8 mouse cellular contexts compared by ENCODE assay signal in the genomic region with DNA sequence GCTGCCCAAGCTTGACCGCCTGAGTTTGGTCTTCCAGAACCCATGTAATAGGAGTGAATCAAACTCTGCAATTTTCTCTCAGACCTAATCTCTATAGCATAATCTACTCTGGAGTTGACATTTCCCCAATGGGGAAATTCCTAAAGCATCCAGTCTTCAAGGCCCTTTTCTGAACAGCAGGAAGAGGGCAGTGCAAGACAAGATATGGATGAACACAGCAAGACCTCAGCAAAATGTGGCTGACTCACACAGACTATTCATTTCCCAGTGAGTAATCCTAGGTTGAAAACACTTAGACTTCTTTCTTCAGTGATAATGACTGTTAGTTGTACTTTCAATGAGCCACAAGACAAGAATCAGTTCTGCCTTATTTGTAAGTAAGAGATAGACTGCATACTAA. TPM values are rescaled to one million over a fixed set of nuclear protein-coding genes. Genes with fewer than 3 reads are reported as not detected.
DNase-seq lines count a peak whose midpoint lies in the region; ATAC-seq lines count a peak whose summit lies in the region.

No protein-coding gene starts in this region.

- 80% methylated on average over 1 of the region's 1 CpGs for WGBS in kidney, embryonic 16.5 days

- peak; percentile 63; the same call in 1 of the 2 replicates for ATAC-seq in kidney, embryonic 16.5 days (ENCODE audit: low FRiP score, low TSS enrichment)
- no peak for ATAC-seq in activated CD4-positive, CD25-positive, alpha-beta regulatory T cell, adult 4 months

- H3K27me3 ChIP-seq in kidney, embryonic 16.5 days (ENCODE audit: insufficient read depth, low read length), result no peaks in the 10 kb centered on the region

- H3K4me2 ChIP-seq in kidney, embryonic 16.5 days (replicated peaks; ENCODE audit: low read depth, low read length), result no peak overlapping the region

- intact Hi-C loops in left cerebral cortex, postnatal 4 days (cut with DNase I), result loop anchor here (5.0 to 10.0 kb wide), 2 partner anchors 99 to 121 kb away; partner anchors contain the start of gene Psme4

- H3K9ac ChIP-seq in kidney, embryonic 16.5 days (replicated peaks; ENCODE audit: low read length), result no peak overlapping the region

- H3K4me3 ChIP-seq in kidney, embryonic 16.5 days (ENCODE audit: low read length), result no peak overlapping the region

- no peak for DNase-seq in kidney, adult 11 months
- peak; percentile 78 for DNase-seq in MN1 (ENCODE audit: low spot score)
- DNase-seq in cerebellum, adult 11 months, result peak; percentile 21
- DNase-seq in heart, postnatal 4 days, result peak; percentile 53
- DNase-seq in left cerebral cortex, postnatal 4 days, result peak; percentile 11
- no peak for DNase-seq in spleen, postnatal 10 days (ENCODE audit: low spot score in 2 of 2)

- H3K27ac ChIP-seq in kidney, embryonic 16.5 days (ENCODE audit: low read length), result no peak overlapping the region

- H3K9me3 ChIP-seq in kidney, embryonic 16.5 days (ENCODE audit: low read length), result no peaks in the 10 kb centered on the region

- no peaks in the 10 kb centered on the region for H3K36me3 ChIP-seq in kidney, embryonic 16.5 days (ENCODE audit: insufficient read depth, low read length)

- no peaks in the 10 kb centered on the region for H3K4me1 ChIP-seq in kidney, embryonic 16.5 days (ENCODE audit: insufficient read depth, low read length)

RNA-seq across cellular contexts. Expression of gene Acyp2, which starts 26.7 kb away (rescaled TPM):
- 19.0 and 19.8 TPM in 2 replicates for polyA plus RNA-seq in kidney, embryonic 16.5 days (2015; fragmentation: Nextera tagmentation; extraction: Ambion mirVana)
- 10 to 100 TPM; 34.0 to 44.9 TPM for total RNA-seq in heart, postnatal 4 days (2021)
- total RNA-seq in left cerebral cortex, postnatal 4 days (2021), result 10 to 100 TPM in 1 of 2 experiments, 1 to 10 TPM in 1; 8.6 to 11.1 TPM
- 1 to 10 TPM; 1.0 to 1.5 TPM for polyA plus RNA-seq in activated CD4-positive, CD25-positive, alpha-beta regulatory T cell, adult 4 months (2017; shearing (Covaris generic))

Comparison
In these comparisons a context has a peak if more than half of its experiments do, and no peak if none do; other contexts are left out.
1. DNase-seq: peak in MN1 (single experiment), cerebellum, adult 11 months (single experiment), heart, postnatal 4 days (single experiment) and left cerebral cortex, postnatal 4 days (single experiment); none in kidney, adult 11 months (single experiment) and spleen, postnatal 10 days (0 of 2).